26 mouse cellular contexts compared by ENCODE assay signal in genomic region chr2:148325362-148325761, GRCm38 (mm10).
DNase-seq lines count a peak whose midpoint lies in the region; ATAC-seq and TF ChIP-seq lines count a peak whose summit lies in the region.
"Had no signal": no experiment of that assay in that cellular context is flagged by ENCODE, and none has a peak within 500 bp of the region (broad histone marks: within the 10 kb centered on the region; RNA-seq: fewer than 3 reads in every experiment).

No protein-coding gene starts in this region.

- no peak for TF ChIP-seq CTCF in C2C12 (IDR thresholded peaks at IDR 0.05; ENCODE audit: control insufficient read depth, insufficient read depth, insufficient read length)

- 56% methylated on average over 3 of the region's 3 CpGs for WGBS in liver, embryonic 12.5 days (ENCODE audit: insufficient replicate concordance)

- intact Hi-C loops in gastrocnemius, postnatal 14 days (cut with DNase I; ENCODE audit: low total_unique reads): no loop called here

- no peaks in the 10 kb centered on the region for H3K27me3 ChIP-seq in C2C12 (ENCODE audit: control insufficient read depth, insufficient read depth, insufficient read length)
- no peaks in the 10 kb centered on the region for H3K27me3 ChIP-seq in liver, embryonic 12.5 days (replicated peaks)
- H3K27me3 ChIP-seq: heart, embryonic 12.5 days; heart, embryonic 15.5 days; hindbrain, embryonic 13.5 days; intestine, embryonic 15.5 days; Patski had no signal

- no peak overlapping the region for H3K4me3 ChIP-seq in C2C12 (ENCODE audit: insufficient read depth, poor library complexity, severe bottlenecking)
- no peak overlapping the region for H3K4me3 ChIP-seq in liver, embryonic 12.5 days
- H3K4me3 ChIP-seq: heart, embryonic 12.5 days; heart, embryonic 15.5 days; hindbrain, embryonic 10.5 days; hindbrain, embryonic 13.5 days; intestine, embryonic 15.5 days had no signal

- H3K9ac ChIP-seq in liver, embryonic 12.5 days: no peak overlapping the region
- H3K9ac ChIP-seq: forebrain, postnatal 0 days; heart, embryonic 12.5 days; heart, embryonic 15.5 days; hindbrain, embryonic 13.5 days; intestine, embryonic 15.5 days had no signal

- H3K4me2 ChIP-seq in liver, embryonic 12.5 days: no peak overlapping the region
- H3K4me2 ChIP-seq: heart, embryonic 12.5 days; heart, embryonic 15.5 days; hindbrain, embryonic 13.5 days; intestine, embryonic 15.5 days had no signal

- H3K27ac ChIP-seq in liver, embryonic 12.5 days: no peak overlapping the region
- H3K27ac ChIP-seq: heart, embryonic 15.5 days; hindbrain, embryonic 10.5 days; hindbrain, embryonic 13.5 days; intestine, embryonic 15.5 days had no signal

- no peaks in the 10 kb centered on the region for H3K79me3 ChIP-seq in C2C12 (ENCODE audit: low read depth)

- no peak overlapping the region for H3ac ChIP-seq in C2C12 (ENCODE audit: control insufficient read depth, insufficient read length, low read depth)

- no peaks in the 10 kb centered on the region for H3K9me3 ChIP-seq in liver, embryonic 12.5 days (replicated peaks)
- H3K9me3 ChIP-seq: heart, embryonic 12.5 days; heart, embryonic 15.5 days; hindbrain, embryonic 10.5 days; hindbrain, embryonic 13.5 days; intestine, embryonic 15.5 days had no signal

- H3K4me1 ChIP-seq in liver, embryonic 12.5 days: no peaks in the 10 kb centered on the region
- H3K4me1 ChIP-seq: heart, embryonic 12.5 days; heart, embryonic 15.5 days; intestine, embryonic 15.5 days had no signal

- H3K36me3 ChIP-seq in C2C12 (ENCODE audit: control insufficient read depth, insufficient read depth): no peaks in the 10 kb centered on the region
- no peaks in the 10 kb centered on the region for H3K36me3 ChIP-seq in liver, embryonic 12.5 days
- H3K36me3 ChIP-seq: heart, embryonic 12.5 days; heart, embryonic 15.5 days; hindbrain, embryonic 10.5 days; hindbrain, embryonic 13.5 days; intestine, embryonic 15.5 days had no signal

- ATAC-seq in liver, embryonic 12.5 days: no peak
- ATAC-seq: forebrain, embryonic 14.5 days; forebrain, postnatal 0 days; hindbrain, embryonic 16.5 days; intestine, embryonic 15.5 days; Patski had no signal

- DNase-seq in gastrocnemius, adult 18-20 months (ENCODE audit: low spot score): peak; percentile 18
- no peak for DNase-seq in gastrocnemius, postnatal 14 days
- DNase-seq in fibroblast of lung, adult 2 months (ENCODE audit: low read depth): peak; percentile 49
- DNase-seq in embryo, embryonic 10.5 days (ENCODE audit: low spot score): no peak
- DNase-seq in spleen, adult 18-20 months: no peak
- DNase-seq: adrenal gland, adult 2 months; adrenal gland, postnatal 25 days; cerebellum, adult 11-12 months; cerebellum, adult 8-10 months; cerebellum, postnatal 10 days; cerebellum, postnatal 36 days; forebrain, postnatal 0 days; gastrocnemius, postnatal 36 days; heart, adult 11 months; heart, postnatal 10 days; heart, postnatal 36 days had no signal

- H3K79me2 ChIP-seq in C2C12 (ENCODE audit: control insufficient read depth, insufficient read depth): no peaks in the 10 kb centered on the region

TF ChIP-seq in C2C12, 6 proteins besides CTCF, POLR2A, EP300 and RAD21:
- no peak for TF ChIP-seq MAX (IDR thresholded peaks at IDR 0.05)
- TF ChIP-seq CEBPB (IDR thresholded peaks at IDR 0.05; ENCODE audit: low read depth): peak; percentile 53

Comparison
In these comparisons a context has a peak if more than half of its experiments do, and no peak if none do; other contexts are left out.
1. DNase-seq: peak in gastrocnemius, adult 18-20 months (single experiment) and fibroblast of lung, adult 2 months (single experiment); none in gastrocnemius, postnatal 14 days (single experiment), embryo, embryonic 10.5 days (single experiment) and spleen, adult 18-20 months (0 of 2).